Comparison of ENCODE assay signal across 20 mouse cellular contexts in genomic region chr14:14706381-14706780, GRCm38 (mm10). TPM values are rescaled to one million over a fixed set of nuclear protein-coding genes. Genes with fewer than 3 reads are reported as not detected.
DNase-seq lines count a peak whose midpoint lies in the region; ATAC-seq and TF ChIP-seq lines count a peak whose summit lies in the region.
"Had no signal": no experiment of that assay in that cellular context is flagged by ENCODE, and none has a peak within 500 bp of the region (broad histone marks: within the 10 kb centered on the region; RNA-seq: fewer than 3 reads in every experiment).

No protein-coding gene starts in this region.

- H3K4me3 ChIP-seq in midbrain, embryonic 11.5 days (ENCODE audit: low read depth, low read length), result no peak overlapping the region
- H3K4me3 ChIP-seq in midbrain, embryonic 14.5 days (replicated peaks; ENCODE audit: low read depth, low read length), result no peak overlapping the region
- no peak overlapping the region for H3K4me3 ChIP-seq in stomach, postnatal 0 days (ENCODE audit: low read depth, low read length)
- H3K4me3 ChIP-seq: forebrain, embryonic 10.5 days; hindbrain, embryonic 13.5 days; midbrain, embryonic 12.5 days; neural tube, embryonic 12.5 days had no signal

- TF ChIP-seq CTCF in stomach, postnatal 0 days (IDR thresholded peaks at IDR 0.05; ENCODE audit: low read depth), result no peak

- no peaks in the 10 kb centered on the region for H3K27me3 ChIP-seq in midbrain, embryonic 11.5 days (ENCODE audit: control insufficient read depth, insufficient read depth, low read length)
- H3K27me3 ChIP-seq in midbrain, embryonic 14.5 days (ENCODE audit: control insufficient read depth, insufficient read depth, low read length), result no peaks in the 10 kb centered on the region
- H3K27me3 ChIP-seq in splenic B cell, adult 2 months (ENCODE audit: control insufficient read depth, insufficient read depth, low read length, poor library complexity, severe bottlenecking), result no peaks in the 10 kb centered on the region
- H3K27me3 ChIP-seq in stomach, postnatal 0 days (ENCODE audit: control insufficient read depth, insufficient read depth, low read length), result no peaks in the 10 kb centered on the region
- H3K27me3 ChIP-seq: hindbrain, embryonic 13.5 days; midbrain, embryonic 12.5 days; neural tube, embryonic 12.5 days had no signal

- peaks cover 8% of the 10 kb centered on the region for H3K4me1 ChIP-seq in midbrain, embryonic 11.5 days (ENCODE audit: control insufficient read depth, insufficient read depth, low read length)
- peaks cover 23% of the 10 kb centered on the region for H3K4me1 ChIP-seq in midbrain, embryonic 14.5 days (ENCODE audit: control insufficient read depth, insufficient read depth, low read length)
- no peaks in the 10 kb centered on the region; the same call in 1 of the 2 replicates for H3K4me1 ChIP-seq in stomach, postnatal 0 days (replicated peaks; ENCODE audit: control insufficient read depth, insufficient read depth)

- no peak for TF ChIP-seq EP300 in stomach, postnatal 0 days (optimal IDR thresholded peaks at IDR 0.05)

- peak; percentile 78 for DNase-seq in midbrain, embryonic 11.5 days (ENCODE audit: low spot score, missing footprints)
- no peak for DNase-seq in midbrain, embryonic 14.5 days
- peak; percentile 39 for DNase-seq in splenic B cell, adult 2 months (ENCODE audit: low read depth, low spot score)
- DNase-seq in stomach, postnatal 0 days (ENCODE audit: low spot score), result no peak
- DNase-seq in thymus, postnatal 10 days (ENCODE audit: low spot score in 2 of 2), result no peak
- DNase-seq: adrenal gland, postnatal 14 days; cerebellum, adult 2 months; cerebellum, postnatal 25 days; gastrocnemius, postnatal 25 days; kidney, adult 2 months; lung, postnatal 4 days; right cerebral cortex, postnatal 25 days; thymus, adult 2 months had no signal

- no peak overlapping the region for H3K9ac ChIP-seq in midbrain, embryonic 11.5 days (ENCODE audit: low read length)
- no peak overlapping the region for H3K9ac ChIP-seq in midbrain, embryonic 14.5 days (replicated peaks; ENCODE audit: low read length)
- no peak overlapping the region for H3K9ac ChIP-seq in stomach, postnatal 0 days (ENCODE audit: low read length)
- H3K9ac ChIP-seq: hindbrain, embryonic 13.5 days; midbrain, embryonic 12.5 days; neural tube, embryonic 12.5 days had no signal

- 82% methylated on average over 1 of the region's 1 CpGs for WGBS in midbrain, embryonic 11.5 days
- WGBS in midbrain, embryonic 14.5 days, result 93% methylated on average over 1 of the region's 1 CpGs
- WGBS in stomach, postnatal 0 days, result 60% methylated on average over 1 of the region's 1 CpGs

- H3K4me2 ChIP-seq in midbrain, embryonic 11.5 days, result no peak overlapping the region
- no peak overlapping the region for H3K4me2 ChIP-seq in midbrain, embryonic 14.5 days (ENCODE audit: low read length)
- no peak overlapping the region for H3K4me2 ChIP-seq in stomach, postnatal 0 days (replicated peaks; ENCODE audit: low read depth)
- H3K4me2 ChIP-seq: hindbrain, embryonic 13.5 days; midbrain, embryonic 12.5 days; neural tube, embryonic 12.5 days had no signal

- H3K9me3 ChIP-seq in midbrain, embryonic 11.5 days (ENCODE audit: control insufficient read depth, low read length), result no peaks in the 10 kb centered on the region
- H3K9me3 ChIP-seq in midbrain, embryonic 14.5 days (ENCODE audit: control insufficient read depth, low read length), result no peaks in the 10 kb centered on the region
- no peaks in the 10 kb centered on the region for H3K9me3 ChIP-seq in stomach, postnatal 0 days (ENCODE audit: control insufficient read depth, low read length)
- H3K9me3 ChIP-seq: forebrain, embryonic 10.5 days; hindbrain, embryonic 13.5 days; midbrain, embryonic 12.5 days; neural tube, embryonic 12.5 days had no signal

- peaks cover 3% of the 10 kb centered on the region; the same call in 1 of the 2 replicates for H3K36me3 ChIP-seq in midbrain, embryonic 11.5 days (ENCODE audit: control insufficient read depth, insufficient read depth, low read length)
- H3K36me3 ChIP-seq in midbrain, embryonic 14.5 days (ENCODE audit: control insufficient read depth, insufficient read depth, low read length), result peaks cover 9% of the 10 kb centered on the region
- no peaks in the 10 kb centered on the region; the same call in 1 of the 2 replicates for H3K36me3 ChIP-seq in splenic B cell, adult 2 months (ENCODE audit: control insufficient read depth, insufficient read depth, low read length, poor library complexity, severe bottlenecking)
- H3K36me3 ChIP-seq in stomach, postnatal 0 days (ENCODE audit: control insufficient read depth, insufficient read depth, low read length), result peaks cover 2% of the 10 kb centered on the region; the same call in 1 of the 2 replicates

- no peak overlapping the region for H3K27ac ChIP-seq in midbrain, embryonic 11.5 days (ENCODE audit: low read depth, low read length)
- no peak overlapping the region for H3K27ac ChIP-seq in midbrain, embryonic 14.5 days (replicated peaks; ENCODE audit: low read depth, low read length)
- H3K27ac ChIP-seq in stomach, postnatal 0 days (replicated peaks), result no peak overlapping the region
- H3K27ac ChIP-seq: forebrain, embryonic 10.5 days; hindbrain, embryonic 13.5 days; kidney, postnatal 0 days; midbrain, embryonic 12.5 days; neural tube, embryonic 12.5 days had no signal

- no peak for ATAC-seq in midbrain, embryonic 11.5 days (ENCODE audit: low FRiP score)
- ATAC-seq in midbrain, embryonic 14.5 days (ENCODE audit: low FRiP score, low TSS enrichment), result no peak
- peak; percentile 38 for ATAC-seq in CD4-positive, CD25-positive, alpha-beta regulatory T cell, adult 4 months
- ATAC-seq in hematopoietic stem cell, adult 5-6 weeks (replicated peaks in 1 of 2; ENCODE audit: insufficient read depth in 1 of 2, low FRiP score in 2 of 2, low TSS enrichment in 1 of 2, low read depth in 1 of 2, poor library complexity in 2 of 2, severe bottlenecking in 2 of 2), result peak; percentile 6 to 34; a peak in 2 of 4 replicates
- no peak for ATAC-seq in stomach, postnatal 0 days (ENCODE audit: low FRiP score, low TSS enrichment)

RNA-seq across cellular contexts. Expression of gene Slc4a7, which starts 4.3 kb away (rescaled TPM):
- 24.6 and 28.8 TPM in 2 replicates for polyA plus RNA-seq in midbrain, embryonic 11.5 days (2014; fragmentation: Nextera tagmentation; extraction: Ambion mirVana)
- polyA plus RNA-seq in midbrain, embryonic 14.5 days (2014; fragmentation: Nextera tagmentation; extraction: Ambion mirVana), result 29.6 and 32.9 TPM in 2 replicates
- 10 to 100 TPM; 33.7 to 34.8 TPM for polyA plus RNA-seq in CD4-positive, CD25-positive, alpha-beta regulatory T cell, adult 4 months (2017; shearing (Covaris generic))
- 59.7 and 63.9 TPM in 2 replicates for total RNA-seq in hematopoietic stem cell, adult 5-6 weeks (2017)
- polyA plus RNA-seq in stomach, postnatal 0 days (2015; fragmentation: Nextera tagmentation; extraction: Ambion mirVana), result 7.3 and 7.7 TPM in 2 replicates

Comparison
In these comparisons a context has a peak if more than half of its experiments do, and no peak if none do; other contexts are left out.
1. DNase-seq: peak in midbrain, embryonic 11.5 days (single experiment) and splenic B cell, adult 2 months (single experiment); none in midbrain, embryonic 14.5 days (single experiment), stomach, postnatal 0 days (single experiment) and thymus, postnatal 10 days (0 of 2).
2. ATAC-seq: peak in CD4-positive, CD25-positive, alpha-beta regulatory T cell, adult 4 months (single experiment) and hematopoietic stem cell, adult 5-6 weeks (2 of 2); none in midbrain, embryonic 11.5 days (single experiment), midbrain, embryonic 14.5 days (single experiment) and stomach, postnatal 0 days (single experiment).